Mouse (Mus musculus): ENCODE data around the gene Ablim1.
A peak's percentile ranks its signal among the peaks of the same experiment; 100 is the strongest.

Ablim1 gene

DNA sequence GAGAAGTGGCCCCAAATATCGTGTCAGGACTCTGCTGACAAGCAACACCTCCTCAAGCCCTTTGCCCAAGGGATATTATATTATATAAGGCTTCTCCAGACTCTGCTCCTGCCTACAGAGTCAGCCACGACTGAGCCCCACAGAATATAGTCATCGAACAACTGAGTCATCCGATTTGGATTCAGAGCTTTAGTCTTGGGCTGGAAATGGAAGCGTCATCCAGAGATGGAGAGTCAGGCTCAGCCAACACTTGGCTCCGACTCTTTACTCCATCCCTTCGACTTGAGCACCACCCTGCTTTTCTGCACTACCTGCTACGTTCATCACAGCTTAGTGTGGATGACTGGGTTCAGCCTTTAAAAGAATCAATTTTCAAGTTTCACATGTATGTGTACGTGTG lies 17.3 kb downstream of the Ablim1 start:
- DNase-seq: no peak

DNA sequence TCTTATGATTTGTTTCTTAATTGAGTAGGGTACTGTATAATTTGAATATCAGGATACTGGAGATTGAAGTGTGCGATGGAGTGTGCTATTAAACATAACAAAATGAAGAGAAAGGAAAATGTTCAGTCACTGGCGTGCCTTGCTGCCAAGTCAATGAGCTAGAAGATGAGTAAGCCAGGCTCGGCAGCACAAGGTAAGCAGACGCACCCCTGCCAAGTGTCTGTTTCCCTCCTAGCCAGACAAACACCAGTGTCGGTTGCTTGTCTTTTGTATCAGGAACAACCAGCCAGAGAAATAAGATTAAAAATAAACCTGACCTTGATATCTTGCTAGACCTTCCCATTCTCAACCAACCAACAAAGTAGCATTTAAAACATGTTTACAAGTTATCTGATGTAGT lies 18.2 kb downstream of the Ablim1 start:
- DNase-seq: no peak

DNA sequence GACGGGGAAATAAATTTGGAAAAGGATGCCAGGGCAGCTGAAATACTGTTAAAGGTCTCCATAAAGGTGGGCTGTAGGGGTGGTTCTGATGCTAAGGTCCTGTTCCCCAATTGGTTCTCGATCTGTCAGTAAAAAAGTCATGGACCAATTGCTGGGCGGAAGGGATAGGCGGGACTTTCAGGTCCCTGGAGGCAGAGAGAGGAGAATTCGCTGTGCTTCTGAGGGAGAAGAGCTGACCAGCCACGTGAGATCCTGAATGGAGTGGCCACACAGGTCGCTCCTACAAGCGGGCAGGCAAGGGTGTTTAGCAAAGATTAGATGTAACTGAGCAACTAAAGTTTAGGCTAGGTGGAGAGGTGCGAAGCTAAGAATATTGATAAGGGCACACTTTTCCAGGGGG lies 19.2 kb downstream of the Ablim1 start:
- no peak for DNase-seq

DNA sequence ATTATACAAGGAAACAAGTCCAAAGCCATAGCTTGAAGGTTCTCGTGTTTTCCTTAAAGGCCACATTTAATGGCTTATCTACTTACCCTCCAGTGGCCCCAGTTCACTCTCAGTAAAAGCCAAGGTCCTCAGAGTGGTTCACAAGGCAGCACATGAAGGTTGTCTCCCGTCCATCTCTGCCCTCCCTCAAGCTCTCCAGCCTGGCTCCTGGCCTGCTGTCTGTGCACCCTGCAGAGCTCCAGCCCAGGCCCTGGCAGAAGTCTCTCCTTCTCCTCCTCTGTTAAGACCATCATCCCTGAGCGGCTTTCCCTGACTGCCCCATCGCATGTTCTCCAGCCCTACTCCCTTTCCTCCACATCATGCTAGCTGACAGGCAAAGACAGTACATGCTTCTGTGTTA lies 20.4 kb downstream of the Ablim1 start:
- no peak for DNase-seq

DNA sequence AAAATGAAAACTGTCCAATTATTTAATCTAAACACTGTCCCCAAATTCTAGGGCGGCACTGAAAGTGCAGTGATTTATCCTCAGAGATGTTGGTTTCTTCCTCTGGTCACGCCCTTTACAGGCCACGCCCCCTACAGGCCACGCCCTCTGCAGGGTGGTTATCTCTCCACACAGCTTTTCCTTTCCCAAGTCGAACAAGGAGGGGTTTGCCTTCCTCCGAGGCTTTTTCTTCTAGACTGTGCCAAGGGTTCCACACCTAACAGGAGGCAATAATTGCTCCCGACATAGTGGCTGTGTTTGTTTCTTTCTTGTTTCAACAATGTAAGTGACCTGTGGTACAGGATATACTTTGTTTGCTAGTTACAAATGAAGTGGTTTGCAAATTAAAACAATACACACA lies 21.0 kb downstream of the Ablim1 start:
- DNase-seq: no peak

DNA sequence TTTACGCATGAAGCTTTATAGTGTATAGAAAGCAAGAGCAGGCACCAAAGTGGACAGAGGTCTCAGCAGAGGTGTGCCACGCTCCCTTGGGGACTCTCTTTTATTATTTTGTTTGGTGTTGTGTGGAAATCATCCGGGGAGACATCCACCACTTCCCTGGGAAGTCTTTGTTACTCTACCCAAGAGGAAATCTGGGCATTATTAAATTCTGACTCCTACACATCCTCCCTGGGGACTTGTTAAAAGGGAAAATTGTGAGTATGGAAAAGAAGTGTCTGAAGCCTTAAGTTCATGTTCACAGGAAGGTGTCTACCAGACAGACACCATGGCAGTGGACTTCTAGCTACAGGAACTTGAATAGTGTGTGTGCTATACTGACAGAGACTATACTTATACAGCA lies 31.4 kb downstream of the Ablim1 start:
- DNase-seq: no peak

DNA sequence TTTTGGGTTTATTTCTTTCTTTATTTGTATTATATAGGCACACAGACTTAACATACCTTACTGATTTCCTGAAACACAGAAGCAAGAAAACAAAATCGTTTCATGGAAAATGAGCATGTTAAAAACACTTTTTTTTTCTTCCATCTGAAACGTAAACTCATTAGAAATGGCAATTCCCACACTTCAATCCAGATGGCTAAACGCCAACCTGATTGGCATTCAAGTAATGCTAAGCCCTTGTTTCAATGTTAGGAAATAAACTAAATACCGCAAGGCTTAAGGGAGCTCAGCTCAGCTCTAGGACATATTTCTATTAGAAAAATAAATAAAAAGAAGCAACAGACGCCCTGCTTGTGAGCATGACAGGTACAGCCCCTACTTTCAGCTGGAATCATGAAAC lies 32.1 kb downstream of the Ablim1 start:
- DNase-seq: no peak

DNA sequence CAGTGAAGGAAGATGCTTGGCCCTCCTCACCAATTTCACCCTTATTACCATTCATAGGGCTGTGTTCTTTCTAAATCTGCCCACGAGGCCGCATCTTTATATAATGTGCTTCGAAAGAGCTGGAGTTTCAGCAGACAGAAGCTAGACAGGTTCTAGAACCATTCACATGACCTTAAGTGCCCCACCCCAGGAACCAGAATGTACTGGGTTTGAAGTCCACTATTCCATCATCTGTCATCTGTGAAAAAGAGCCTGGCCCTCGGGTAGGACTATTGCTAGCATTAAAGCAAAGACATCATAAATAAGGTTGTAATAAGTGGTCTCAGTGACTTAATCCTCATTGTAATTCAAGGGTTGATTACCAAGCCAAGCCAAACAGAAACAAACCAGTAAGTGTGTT lies 35.1 kb downstream of the Ablim1 start:
- DNase-seq: no peak

DNA sequence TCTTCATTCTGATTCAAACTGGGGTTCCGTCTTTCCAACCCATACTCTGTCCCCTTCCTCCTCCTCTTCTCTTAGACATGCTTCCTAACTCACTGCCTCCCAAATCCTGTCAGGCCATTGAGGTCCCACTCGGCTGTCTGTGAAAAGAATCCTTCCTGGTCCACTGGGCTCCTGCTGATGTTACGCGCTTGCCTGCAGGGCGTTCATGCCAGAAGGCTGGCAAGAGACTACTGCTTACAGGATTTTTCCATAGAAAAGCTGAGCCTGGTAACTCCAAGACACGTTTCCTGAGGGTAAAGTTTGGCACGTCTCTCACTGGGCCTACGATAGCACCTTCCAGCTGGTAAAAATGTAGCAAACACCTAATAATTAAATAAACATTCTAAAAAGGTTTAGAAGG lies 36.5 kb downstream of the Ablim1 start:
- no peak for DNase-seq

DNA sequence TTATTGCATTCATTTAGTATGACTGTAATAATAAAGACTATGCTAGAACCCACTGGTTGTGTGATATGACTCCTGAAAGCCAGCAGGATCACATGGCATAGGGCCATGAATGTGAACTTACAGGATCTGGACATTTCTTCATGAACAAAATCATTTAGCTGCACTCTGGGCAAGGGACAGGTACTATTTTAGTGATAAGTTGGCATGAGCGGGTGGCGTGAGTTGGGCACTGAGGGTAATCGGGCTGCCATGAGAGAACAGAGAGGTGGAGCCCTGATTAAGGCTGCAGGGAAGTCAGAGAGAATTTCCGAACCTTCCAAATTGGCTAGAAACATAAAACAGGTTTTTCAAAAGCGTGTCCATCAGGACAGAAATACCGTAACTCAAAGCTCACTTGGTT lies 37.7 kb downstream of the Ablim1 start:
- DNase-seq: no peak

DNA sequence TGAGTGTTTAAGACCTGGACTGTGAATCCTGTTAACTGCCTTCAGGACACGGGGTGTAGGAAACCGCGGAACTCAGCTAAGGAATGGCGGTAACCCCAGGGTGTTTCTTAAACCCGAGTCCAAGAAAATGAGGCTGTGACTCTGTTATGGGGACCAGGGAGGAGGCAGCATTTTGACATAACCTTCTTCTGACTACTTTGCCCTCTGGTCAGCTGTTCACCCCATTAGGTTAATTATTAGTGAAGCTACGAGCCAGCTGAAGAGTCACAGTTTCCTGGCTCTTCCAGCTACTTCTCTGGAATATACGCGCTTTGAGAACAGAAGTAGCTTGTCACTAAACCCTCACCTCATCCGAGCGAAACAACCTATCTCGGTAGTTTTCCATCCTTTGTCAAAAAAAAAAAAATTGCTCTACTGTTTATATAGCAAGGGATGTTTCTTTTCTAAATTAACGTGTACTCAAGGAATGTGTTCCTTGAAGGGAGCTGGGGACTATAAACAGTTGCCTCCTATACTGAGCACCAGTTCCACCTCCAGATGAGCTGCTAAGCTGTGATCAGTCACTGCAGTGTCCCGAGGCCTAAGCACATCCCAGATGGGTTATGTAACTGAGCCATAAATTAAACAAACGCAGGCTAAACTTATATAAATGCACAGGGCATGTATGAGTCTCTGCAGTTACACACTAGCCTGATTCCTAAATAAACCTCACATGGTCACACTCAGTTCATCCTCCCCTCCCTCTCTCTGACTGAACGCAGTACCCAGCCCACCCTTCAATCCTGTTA lies 39.4 kb downstream of the Ablim1 start:
- no peak for DNase-seq

DNA sequence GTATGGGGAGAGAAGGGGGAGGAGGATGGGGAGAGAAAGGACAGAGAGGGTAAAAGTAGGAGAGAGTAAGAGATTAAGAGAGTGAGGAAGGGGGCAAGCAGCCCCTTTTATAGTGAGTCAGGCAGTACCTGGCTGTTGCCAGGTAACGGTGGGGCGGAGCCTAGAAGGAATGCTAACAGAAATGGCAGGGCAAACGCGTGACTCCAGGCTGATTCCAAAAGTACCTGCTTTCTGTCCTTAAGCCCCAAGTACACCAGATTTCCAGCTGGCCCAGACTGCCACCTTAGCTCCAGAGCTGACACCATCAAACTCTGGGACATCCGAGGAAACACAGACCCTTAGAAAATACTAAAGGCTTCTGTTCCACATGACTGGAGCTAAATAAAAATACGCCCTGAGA lies 40.0 kb downstream of the Ablim1 start:
- no peak for DNase-seq

DNA sequence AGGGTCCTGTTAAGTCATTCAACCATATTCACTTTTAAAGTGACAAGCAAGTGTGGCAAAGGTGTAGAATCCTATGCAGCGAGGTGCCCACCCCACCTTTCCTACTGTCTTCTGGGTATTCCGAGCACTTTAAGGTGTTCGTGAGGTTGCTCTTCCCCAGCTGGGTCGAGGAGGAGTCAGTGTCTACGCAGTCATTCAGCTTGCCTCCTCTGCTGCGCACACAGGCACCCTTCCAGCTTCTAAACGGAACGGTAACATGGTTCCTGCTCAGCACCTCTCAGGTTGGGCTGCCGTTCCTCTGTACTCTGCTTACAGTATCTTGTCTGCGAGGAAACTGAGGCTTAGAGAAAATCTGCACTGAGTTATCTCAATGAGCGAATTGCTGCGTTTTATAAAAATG lies 40.4 kb downstream of the Ablim1 start:
- DNase-seq: no peak

DNA sequence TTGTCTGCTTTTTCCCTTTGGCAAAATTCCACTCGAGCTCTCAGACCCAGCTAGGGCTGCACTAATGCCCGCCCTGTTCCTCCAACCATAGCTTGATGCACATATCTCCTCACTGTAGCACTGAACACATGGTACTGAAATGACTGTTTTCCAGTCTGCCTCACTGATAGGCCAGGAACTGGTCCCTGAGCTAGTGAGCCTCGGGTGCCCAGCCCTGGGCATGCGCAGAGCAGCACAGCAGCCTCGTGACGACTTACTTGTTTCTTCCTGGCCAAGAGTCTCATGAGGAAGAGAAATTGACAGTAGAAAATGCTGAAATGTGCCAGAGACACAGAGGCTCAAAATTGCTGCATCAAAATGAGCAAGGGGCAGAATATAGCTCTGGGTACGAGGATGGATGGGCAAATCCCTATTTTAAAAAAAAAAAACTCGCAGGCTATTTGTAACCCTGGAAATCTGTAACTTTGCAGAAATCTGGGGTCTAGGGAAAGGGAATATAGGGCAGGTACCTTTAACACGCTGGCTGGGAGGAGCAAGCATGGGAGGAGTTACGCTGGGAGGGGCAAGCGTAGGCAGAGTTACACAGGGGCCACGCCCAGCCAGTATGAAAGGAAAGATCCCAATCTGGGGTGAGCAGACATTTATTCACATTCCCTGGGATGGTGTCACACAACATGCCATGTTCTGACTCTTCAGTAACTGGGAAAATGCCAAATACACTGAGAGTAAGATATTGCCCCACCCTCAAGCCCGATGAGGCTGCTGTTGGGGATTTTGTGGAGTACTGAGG lies 41.7 kb downstream of the Ablim1 start:
- DNase-seq: peak; percentile 66

DNA sequence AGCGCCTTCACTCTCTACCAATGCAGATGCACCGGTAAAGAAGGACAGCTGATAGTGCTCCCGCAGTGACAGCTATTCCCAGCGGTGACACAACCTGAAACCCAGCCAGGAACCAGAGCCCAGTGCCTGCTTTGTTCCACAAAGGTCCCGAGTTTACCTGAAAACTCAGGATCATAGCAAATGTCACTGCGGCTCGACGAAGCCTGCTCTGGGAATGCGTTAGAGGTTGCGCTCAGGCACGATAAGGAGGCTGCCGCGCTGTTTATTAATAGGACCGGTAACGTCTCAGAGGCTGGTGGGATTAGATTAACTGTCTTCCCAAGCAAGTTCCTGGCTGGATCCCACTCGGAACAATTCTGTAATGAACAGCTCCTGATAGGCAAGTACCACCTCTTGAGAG lies 43.0 kb downstream of the Ablim1 start:
- no peak for DNase-seq

DNA sequence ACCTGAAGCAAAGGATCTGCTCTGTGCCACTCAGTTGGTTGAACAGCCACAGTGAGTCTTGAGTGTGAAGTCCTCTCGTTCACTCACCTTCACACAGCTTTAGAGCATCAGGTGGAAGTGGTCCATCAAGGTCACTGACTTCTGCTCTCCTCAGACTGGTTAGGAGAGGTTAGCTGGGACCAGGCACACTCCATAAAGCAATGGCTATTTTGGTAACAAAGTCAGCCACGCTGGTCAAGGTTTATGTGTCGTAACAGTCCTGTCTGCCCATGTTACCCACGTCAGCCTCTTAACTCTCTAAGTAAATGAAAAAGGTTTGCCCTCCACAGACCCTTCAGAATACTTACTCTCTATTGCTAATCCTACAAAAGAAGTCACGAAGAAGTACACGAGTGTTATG lies 44.0 kb downstream of the Ablim1 start:
- DNase-seq: no peak

DNA sequence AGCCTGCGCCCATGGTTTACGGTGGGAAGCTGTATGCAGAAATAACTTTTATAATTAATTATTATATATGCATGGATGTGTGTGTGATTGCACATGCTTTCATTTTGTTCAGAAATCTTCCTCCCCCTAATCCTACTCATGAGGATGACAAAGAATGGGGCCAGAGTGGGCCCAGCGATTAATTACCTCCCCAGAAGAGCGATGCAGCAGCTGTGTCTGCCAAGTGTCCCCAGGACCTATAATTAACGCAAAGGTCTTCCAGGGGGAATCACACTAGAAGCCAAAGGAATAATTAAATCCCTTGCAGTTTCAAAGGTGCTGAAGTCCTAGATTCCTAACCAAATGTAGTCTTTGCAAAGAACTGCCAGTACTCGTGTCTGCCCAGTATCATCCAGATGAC lies 44.9 kb downstream of the Ablim1 start:
- DNase-seq: no peak

DNA sequence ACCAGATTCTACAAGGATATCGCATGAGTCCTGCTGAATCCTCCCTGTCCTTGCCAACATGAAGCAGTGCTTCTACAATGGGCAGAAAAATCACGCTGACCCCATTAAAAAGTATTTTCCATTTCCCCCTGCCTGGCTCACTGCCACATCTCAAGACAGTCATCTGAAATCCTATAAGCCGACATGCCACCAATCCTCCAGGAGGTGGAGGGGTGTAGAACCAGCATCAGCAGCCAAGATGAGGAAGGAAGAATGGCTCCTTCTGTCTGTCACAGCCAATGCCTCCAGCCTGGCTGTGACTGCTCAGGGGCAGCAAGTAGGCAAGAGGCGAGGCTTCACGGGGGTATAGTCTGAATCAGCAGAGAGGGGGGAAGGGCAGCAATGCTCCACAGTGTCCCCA lies 47.2 kb downstream of the Ablim1 start:
- DNase-seq: no peak

DNA sequence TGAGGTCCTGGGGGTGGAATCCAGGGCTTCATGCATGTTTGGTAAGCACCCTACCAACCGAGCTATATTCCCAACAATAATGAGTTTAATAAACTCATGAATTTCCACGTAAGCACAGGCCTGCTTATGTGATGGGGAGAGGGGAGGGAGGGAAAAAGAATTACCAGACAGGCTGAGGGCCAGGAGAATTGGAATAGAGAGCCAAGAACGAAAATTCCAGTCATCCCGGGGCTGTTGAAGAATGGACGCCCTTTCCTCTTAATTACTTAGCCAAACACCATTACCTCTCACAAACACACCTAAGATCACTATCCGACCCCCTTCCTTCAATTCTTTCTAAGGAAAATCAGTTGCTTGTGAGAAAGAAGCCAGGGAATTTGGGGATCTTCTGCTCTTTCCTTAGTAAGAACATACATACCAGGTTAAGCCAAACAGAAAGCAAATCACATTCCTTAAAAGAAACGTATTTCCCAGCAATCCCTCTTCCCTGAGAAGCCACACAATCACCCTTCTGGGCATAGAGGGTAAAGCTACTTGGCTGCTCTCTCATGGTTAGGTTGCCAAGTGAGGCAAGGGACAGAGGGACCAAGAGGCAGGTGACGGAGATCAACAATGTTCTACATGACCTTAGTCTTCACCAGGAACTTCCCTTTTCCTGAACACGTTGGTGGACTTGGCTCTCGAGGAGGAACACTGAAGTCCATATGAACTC lies 48.2 kb downstream of the Ablim1 start:
- no peak for DNase-seq

DNA sequence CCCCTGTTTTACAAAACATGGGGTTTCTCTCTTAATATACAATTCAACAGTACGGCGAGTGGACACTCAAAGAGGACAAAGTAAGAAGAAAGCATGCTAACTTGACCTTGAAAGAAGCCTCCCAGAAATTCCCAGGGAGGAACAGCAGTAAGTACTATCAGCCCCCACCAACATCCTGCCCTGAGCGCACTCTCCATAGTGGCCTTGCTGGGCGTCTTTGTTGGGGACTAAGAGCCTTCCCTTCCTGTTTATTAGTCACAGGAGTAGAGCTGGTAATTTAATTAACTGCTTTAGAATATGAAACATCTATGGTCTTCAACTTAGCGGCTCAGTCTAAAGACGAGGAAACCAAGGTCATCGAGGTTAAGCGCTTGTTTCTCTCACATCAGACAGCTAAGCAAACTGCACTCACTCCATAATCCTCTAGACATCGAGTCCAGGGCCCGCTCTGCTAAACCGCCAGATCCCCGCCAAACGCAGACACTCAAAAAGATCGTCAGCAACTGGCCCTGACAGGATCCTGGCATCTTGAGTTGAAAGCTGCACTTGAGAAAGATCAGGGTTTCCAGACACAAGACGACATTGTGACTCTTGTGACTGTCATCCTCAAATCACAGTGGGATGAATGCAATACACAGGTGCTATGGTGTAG lies 50.3 kb downstream of the Ablim1 start:
- no peak for DNase-seq

DNA sequence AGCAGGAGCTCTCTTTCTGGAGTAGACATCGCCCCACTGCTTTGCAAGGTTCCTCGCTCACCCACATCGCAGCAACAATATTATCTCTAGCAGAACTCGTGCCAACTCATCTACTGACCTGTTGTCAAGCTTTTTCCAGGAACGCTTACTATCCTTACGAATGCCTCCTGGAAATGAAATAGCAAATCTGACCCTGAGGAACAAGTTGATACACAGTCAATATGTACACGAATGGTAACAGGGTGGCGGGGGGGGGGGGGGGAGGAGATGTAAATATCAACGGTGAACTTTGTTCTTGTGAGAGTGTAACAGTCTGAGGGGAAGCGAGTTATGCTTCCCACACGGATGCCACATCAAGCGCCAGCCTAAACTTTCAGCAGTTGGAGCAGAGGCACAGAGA lies 56.9 kb downstream of the Ablim1 start:
- DNase-seq: no peak

DNA sequence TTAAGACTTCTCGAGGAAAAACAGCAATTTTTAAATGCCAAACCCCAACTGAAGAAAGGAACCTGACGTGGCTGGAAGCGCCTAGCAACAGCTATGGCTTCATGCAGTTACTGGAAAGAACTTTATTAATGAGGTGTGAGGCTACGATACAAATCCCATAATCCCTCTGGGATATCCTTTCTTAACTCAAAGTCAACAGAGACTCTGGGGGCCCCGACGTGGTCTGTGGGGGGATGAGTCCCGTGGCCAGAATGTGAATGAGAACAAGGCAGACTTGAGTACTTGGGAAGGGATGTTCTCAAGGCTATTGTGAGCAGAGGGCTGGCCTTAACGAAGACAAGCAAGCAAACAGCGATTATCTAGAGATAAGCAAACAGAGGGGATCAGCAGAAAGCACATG lies 58.1 kb downstream of the Ablim1 start:
- DNase-seq: no peak

DNA sequence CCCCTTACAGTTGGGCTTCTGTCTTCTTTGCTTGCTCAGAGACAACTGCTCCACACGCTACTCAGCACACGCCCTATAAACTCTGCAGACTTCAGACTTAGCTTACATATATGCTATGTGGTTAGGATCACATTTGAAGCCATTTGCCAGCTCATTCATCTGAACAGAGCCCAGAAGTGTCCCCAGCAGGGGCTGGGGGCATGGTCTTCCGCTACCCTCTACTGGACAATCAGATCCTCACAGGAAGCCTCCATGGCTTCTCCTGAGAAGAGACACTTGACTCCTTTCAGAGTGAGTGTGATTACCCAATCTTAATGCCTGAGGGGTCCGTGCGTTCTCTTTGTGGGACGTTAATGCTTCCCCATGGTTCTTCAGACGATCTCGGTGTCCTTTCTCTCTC lies 59.6 kb downstream of the Ablim1 start:
- no peak for DNase-seq

Data from right cerebral cortex, postnatal 14 days (tissue).